Mouse (Mus musculus): ENCODE measurements around the gene Lrrc56.

- TF ChIP-seq TAL1 (IDR thresholded peaks at IDR 0.05; ENCODE audit: low read length) (no peak), GATA1 (IDR thresholded peaks at IDR 0.05; ENCODE audit: low read length) (no peak)
Measured at GRCm38 (mm10) chr7:141213605-141214235, 19.8 kb downstream of the Lrrc56 start, which contains the start of gene Lmntd2.
